Mouse (Mus musculus) liver, embryonic 13.5 days (tissue): ENCODE results near the gene Samhd1. TPM values are rescaled to one million over a fixed set of nuclear protein-coding genes. Genes with fewer than 3 reads are reported as not detected.

ENCODE experiments used
- ATAC-seq: fragments of 200-750 bp; cut with Nextera tagmentation; 2 replicates; pipeline ENCODE4 v1.8.0; 2017; ENCODE audit warnings: low read depth, mild to moderate bottlenecking, moderate number of reproducible peaks, moderate library complexity
- DNase-seq: peaks from one replicate; pipeline ENCODE4 v3.0.0; 2022
- H3K27ac ChIP-seq: fragments of 300-500 bp; sonication (generic); 2 replicates; pipeline ENCODE4 v1.5.1; 2015; ENCODE audit warnings: moderate library complexity, mild to moderate bottlenecking, inconsistent platforms
- H3K27me3 ChIP-seq: fragments of 300-500 bp; sonication (generic); 2 replicates; pipeline ENCODE4 v1.6.1; 2015; ENCODE audit warnings: mild to moderate bottlenecking, inconsistent platforms
- H3K36me3 ChIP-seq: fragments of 300-500 bp; sonication (generic); 2 replicates; pipeline ENCODE4 v1.6.1; 2015; ENCODE audit warnings: mild to moderate bottlenecking, inconsistent platforms
- H3K4me1 ChIP-seq: fragments of 300-500 bp; sonication (generic); replicated peaks from 2 replicates; pipeline ENCODE4 v1.6.1; 2015; ENCODE audit warnings: inconsistent platforms
- H3K4me2 ChIP-seq: fragments of 300-500 bp; sonication (generic); 2 replicates; pipeline ENCODE4 v1.6.1; 2015; ENCODE audit warnings: inconsistent platforms, mild to moderate bottlenecking, moderate library complexity
- H3K4me3 ChIP-seq: fragments of 300-500 bp; sonication (generic); replicated peaks from 2 replicates; pipeline ENCODE4 v1.5.1; 2015; ENCODE audit warnings: mild to moderate bottlenecking, inconsistent platforms
- H3K9ac ChIP-seq: fragments of 300-500 bp; sonication (generic); 2 replicates; pipeline ENCODE4 v1.6.1; 2015; ENCODE audit warnings: mild to moderate bottlenecking, inconsistent platforms
- H3K9me3 ChIP-seq: fragments of 300-500 bp; sonication (generic); replicated peaks from 2 replicates; pipeline ENCODE4 v1.6.1; 2016; ENCODE audit warnings: inconsistent platforms
- WGBS: fragments of 180-500 bp; shearing (Covaris S2); methylation state at CpG from one replicate; pipeline ENCODE4 v1.1.7; 2015; ENCODE audit not compliant: insufficient replicate concordance; 5-methylcytosine and 5-hydroxymethylcytosine counted together
- polyA plus RNA-seq: library from polyadenylated mRNA; unstranded; fragments of >200 nt; fragmentation: Nextera tagmentation; extraction: Ambion mirVana; gene quantifications from 2 replicates; pipeline ENCODE4 v1.2.1, GENCODE M21; 2015

Samhd1 gene
- polyA plus RNA-seq, 1 experiment from 2014 or later, result 19.4 TPM

DNA sequence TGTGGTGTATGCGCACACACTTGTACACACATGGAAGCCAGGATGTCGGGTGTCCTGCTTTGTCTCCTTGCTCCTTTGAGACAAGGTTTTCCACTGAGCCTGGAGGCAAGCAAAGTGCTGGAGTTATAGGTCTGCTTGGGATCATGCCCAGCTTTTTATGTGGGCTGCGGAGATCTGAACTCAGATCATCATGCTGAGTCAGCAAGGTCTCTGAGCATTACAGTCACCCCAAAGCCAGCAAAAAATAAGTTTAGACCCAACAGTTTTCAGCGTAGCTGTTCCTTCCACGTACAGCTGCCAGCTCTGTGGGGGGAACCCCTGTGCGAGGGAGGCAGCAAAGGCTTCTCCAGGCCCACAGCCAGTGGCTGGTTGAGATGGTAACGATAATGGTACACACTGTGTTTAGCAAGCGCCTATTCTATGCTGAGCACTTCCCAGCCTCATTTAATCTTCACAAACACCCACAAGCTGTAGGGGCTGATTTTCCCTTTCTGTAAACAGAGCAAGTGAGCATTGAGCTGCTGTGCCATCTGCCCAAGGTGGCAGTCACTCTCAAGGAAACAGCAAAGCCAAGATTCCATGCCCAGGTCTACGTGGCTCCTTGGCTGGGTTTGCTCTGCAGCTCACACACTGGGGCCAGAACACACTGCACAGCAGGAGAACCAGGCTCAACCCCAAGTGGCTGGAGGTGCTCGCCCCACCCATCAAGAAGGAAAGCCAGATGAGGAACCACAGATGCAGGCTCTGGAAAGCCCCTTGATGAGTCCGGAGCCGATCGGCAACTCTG, 86.5 kb downstream of the Samhd1 start:
- H3K4me2 ChIP-seq, result no peak overlapping the region
- no peak overlapping the region for H3K4me3 ChIP-seq
- DNase-seq (no peak), ATAC-seq (no peak)
- H3K9me3 ChIP-seq, result no peaks in the 10 kb centered on the region
- H3K4me1 ChIP-seq, result no peaks in the 10 kb centered on the region
- no peaks in the 10 kb centered on the region for H3K27me3 ChIP-seq
- 85% methylated on average over 13 of the region's 13 CpGs for WGBS
- no peak overlapping the region for H3K27ac ChIP-seq
- H3K36me3 ChIP-seq, result peaks cover 40% of the 10 kb centered on the region
- no peak overlapping the region for H3K9ac ChIP-seq

Other genes starting within 250 kb of the Samhd1 start
- gene Sla2, start 248.1 kb downstream of the Samhd1 start, polyA plus RNA-seq, result 3.1 and 3.3 TPM in 2 replicates
- gene Ndrg3, start 143.2 kb downstream of the Samhd1 start, polyA plus RNA-seq, result 41.1 and 45.2 TPM in 2 replicates
- 29.7 and 37.3 TPM in 2 replicates for gene Dsn1, start 128.1 kb downstream of the Samhd1 start, polyA plus RNA-seq
- gene Soga1, start 56.0 kb downstream of the Samhd1 start, polyA plus RNA-seq, result 1.7 and 1.8 TPM in 2 replicates
- not detected in 2 replicates for gene Tldc2, start 48.2 kb downstream of the Samhd1 start, polyA plus RNA-seq
- 20.9 and 27.4 TPM in 2 replicates for gene Rbl1, start 69.3 kb upstream of the Samhd1 start, polyA plus RNA-seq
- gene Rpn2, start 143.8 kb upstream of the Samhd1 start, polyA plus RNA-seq, result 174 and 185 TPM in 2 replicates
- 0.10 and 0.23 TPM in 2 replicates for gene Mroh8, start 144.3 kb upstream of the Samhd1 start, polyA plus RNA-seq
- gene Ghrh, start 212.2 kb upstream of the Samhd1 start, polyA plus RNA-seq, result not detected in 2 replicates
- gene Manbal, start 232.3 kb upstream of the Samhd1 start, polyA plus RNA-seq, result 25.4 and 25.6 TPM in 2 replicates